Mouse (Mus musculus) T-helper 1 cell (primary cell): ENCODE results near the gene Tia1.

Source experiments
- in situ Hi-C: fragments of 300-600 bp; cut with MboI, MseI; formaldehyde crosslinking; loops from one replicate; pipeline ENCODE4 v1.15.1; 2025; ENCODE audit warnings: high pct_unique_total_duplicates

The Tia1 gene

DNA sequence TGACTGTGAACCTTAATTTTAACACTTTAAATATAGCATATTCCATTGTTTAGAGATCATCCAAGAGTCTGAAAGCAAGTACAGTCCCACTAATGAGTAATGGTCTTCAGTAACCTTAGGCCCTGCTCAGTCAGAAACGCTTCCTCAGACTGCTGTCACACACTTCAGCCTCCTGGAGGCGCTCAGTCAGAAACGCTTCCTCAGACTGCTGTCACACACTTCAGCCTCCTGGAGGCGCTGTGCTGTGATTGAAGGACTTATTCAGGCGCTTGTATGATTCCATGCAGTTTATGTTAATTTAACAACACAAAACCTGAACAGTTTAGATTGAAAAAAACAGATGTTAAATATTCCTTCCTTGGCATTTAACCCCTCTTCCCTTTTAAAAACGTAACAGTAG lies 16.5 kb downstream of the Tia1 start:
- in situ Hi-C loops: no loop called here

DNA sequence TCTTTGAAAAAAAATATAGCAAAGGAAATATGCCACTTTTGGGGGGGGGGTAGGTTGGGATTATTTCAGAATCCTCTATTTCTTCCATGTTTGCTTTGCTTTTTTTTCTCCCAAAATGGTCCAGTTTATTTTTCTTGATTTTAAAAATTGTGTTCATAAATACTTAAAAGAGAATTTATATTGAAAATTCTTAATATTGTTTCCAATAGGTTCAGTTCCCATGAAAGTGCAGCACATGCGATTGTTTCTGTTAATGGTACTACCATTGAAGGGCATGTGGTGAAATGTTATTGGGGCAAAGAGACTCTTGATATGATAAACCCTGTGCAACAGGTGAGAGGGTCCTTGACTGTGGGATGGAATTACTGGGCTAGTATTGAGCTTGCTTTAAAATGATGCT lies 22.3 kb downstream of the Tia1 start, which contains the start of gene Gm44790:
TSS of gene Gm44790 (plus strand) at position 301 of the 400 bp plus-strand sequence.
- in situ Hi-C loops: no loop called here

DNA sequence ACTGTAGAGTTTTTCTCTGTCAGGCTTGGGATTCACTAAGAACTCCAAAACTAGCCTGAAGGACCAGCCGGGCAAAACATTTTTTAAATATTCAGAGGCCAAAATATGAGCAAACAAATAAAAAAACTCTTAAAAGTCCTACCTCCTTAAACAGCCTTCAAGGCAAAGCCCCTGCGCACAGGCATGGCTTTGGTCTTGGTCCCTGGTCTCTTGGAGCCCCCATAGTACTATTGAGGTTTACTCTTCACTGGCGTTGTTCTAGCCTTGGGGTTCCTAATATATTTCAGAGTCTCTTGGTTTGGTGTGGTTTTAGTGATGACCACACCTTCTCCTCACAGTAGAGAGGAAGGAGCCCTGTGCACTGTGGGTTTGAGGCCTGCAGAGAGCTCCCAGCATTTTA lies 27.5 kb downstream of the Tia1 start:
- in situ Hi-C loops: no loop called here

DNA sequence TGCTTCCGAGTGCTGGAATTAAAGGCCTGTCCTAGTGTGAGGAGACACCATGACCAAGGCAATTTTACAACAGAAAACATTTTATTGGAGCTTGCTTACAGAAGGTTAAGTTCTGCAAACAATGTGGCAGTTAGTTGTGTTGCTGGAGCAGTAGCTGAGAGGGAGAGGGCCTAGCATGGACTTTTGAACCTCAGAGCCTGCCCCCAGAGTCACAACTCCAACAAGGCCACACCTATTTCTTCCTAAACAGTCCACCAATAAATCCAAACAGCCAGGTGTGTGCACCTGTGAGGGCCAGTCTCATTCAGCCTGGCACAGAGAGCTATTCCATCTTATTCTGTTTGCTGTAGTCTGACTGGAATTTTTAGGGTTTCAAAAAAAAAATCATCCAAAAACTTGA lies 29.7 kb downstream of the Tia1 start:
- in situ Hi-C loops: no loop called here

DNA sequence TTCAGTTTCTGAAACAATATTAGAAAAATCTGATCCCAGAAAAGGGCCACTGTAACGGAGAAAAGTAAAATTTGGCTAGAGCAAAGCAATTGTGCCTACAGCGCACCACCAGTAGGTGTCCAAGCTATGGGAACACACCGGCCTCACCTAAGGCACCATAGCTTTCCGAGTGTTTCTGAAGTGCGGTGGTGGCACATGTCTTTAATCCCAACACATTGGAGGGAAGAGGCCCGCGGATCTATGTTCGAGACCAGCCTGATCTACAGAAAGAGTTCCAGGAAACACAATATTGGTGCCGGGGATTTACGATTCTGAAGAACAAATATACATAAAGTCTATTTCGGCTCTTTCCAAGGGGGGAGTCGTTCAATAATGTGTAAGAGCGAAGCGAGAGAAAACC lies 33.7 kb downstream of the Tia1 start:
- in situ Hi-C loops: no loop called here

DNA sequence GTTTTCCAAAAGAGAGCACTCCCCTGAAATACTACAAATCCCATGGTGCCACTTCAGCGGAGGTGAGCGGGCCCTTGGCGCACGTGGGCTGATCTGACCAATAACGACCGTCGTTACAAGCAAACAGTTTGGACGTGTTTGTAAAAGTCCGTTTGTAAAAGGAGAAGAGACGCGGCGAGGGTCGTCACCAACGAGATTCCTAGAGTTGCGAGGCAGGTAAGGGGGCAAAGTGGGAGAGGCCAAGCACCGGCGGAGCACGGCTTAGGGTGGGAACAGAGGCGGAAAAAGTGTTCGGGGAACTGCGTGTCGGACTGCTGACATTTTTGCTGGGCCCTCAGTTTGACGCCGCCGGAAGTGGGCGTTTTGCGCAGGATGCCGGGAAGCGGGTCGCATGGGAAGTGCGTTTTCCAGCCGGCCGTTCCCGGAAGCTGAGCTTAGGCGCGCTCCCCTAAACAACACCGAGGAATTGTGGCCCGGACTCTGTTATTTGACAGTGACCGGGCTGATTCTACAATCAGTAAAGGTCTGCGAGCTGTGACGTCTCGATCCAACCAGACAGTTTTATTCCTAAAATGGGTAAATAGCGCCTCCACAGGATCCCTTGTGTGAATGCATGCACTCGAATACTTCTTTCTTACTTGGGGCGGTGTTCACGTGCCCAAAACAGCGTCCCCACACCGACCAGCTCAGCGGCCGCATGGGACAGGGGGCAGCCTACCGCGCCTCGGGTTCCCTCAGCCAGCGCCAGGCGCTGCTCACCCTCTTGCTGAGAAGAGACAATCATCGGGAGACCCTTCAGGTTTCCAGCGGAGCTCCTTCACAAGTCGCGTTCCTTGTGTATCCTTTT lies 34.5 kb downstream of the Tia1 start, which contains the start of gene C87436:
TSS of gene C87436 (plus strand) at position 103 of the 847 bp plus-strand sequence.
- in situ Hi-C loops: no loop called here

DNA sequence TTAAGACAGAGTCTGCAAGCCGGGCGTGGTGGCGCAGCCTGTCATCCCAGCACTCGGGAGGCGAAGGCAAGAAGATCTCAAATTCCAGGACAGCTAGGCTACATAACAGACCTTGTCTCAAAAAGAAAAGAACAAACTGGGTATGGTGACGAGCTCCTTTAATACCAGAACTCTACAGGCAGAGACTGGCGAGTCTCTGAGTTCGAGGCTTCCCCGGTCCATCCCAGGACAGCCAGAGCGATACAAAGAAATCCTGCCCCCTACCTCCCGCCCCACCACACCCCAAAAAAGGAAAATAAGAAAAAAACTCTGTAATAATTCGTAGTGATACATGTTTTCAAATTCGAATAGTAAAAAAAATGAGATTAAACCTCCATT lies 35.1 kb downstream of the Tia1 start:
- in situ Hi-C loops: no loop called here

DNA sequence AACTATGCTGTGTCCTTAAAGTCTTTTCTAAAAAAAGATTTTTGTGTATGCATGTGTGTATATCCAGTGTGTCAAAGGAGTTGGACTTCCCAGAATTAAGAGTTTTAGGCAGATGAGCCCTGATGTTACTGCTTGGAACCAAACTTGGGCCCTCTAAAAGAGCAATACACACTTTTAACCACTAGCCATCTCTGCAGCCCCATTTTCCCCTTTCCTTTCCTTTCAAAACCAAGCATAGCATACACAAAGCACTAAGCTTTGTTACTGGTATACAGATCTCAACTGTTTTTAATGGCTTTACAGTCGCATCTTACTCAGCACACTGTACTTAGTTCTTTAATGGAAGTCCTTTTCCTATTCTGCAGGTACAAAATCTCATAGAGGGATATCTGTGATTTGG lies 35.5 kb downstream of the Tia1 start:
- in situ Hi-C loops: no loop called here

DNA sequence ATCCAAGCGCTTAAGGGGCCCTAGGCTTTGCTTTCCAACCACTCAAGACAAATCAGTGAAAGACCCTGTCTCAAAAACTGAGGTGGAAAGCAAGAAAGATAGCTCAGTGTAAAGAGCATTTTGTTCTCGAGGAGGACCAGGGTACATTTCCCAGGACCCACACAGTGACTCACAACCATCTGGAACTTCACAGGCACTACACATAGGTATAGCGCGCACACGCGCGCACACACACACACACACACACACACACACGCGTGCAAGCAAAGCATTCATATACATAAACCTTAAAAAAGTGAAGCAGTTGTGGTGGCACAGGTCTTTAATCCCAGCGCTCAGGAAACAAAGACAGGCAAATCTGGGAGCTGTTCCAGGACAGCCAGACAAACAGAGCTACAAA lies 37.6 kb downstream of the Tia1 start:
- in situ Hi-C loops: no loop called here

DNA sequence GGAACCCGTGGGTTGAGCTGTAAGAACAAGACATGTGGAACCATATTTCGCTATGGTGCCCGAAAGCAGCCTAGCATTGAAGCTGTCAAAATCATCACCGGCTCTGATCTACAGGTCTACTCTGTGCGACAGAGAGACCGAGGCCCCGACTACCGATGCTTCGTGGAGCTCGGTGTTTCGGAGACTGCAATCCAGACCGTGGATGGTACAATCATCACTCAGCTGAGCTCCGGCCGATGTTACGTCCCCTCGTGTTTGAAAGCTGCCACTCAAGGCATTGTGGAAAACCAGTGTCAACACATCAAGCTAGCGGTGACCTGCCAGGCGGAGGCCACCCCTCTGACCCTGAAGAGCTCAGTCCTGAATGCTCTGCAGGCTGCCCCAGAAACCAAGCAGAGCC lies 41.5 kb downstream of the Tia1 start:
- in situ Hi-C loops: no loop called here

DNA sequence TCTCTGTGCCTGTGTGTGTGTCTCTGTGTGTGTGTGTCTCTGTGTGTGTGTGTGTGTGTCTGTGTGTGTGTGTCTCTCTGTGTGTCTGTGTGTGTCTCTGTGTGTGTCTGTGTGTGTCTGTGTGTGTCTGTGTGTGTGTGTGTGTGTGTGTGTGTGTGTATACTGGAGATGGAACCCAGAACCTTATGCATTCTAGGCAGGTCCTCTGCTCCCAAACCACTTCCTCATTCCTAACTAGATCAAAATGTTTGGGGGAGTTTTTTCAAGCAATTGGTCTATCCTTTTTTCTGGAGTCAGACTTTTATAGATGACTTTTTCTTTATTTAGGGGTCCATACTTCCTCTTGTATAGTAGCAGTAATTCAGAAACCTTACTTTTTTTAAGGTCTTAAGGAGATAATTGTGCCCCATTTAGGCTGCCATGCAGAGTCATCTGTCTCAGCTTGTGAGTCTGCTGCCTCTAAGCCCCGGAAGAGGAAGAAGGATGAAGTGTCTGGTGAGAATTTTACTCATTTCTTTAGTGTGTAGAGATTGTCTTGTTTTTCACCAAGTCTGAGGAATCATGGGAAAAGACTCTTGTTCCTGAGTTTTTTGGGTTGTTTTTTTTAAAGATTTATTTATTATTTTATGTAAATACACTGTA lies 43.0 kb downstream of the Tia1 start:
- in situ Hi-C loops: no loop called here

DNA sequence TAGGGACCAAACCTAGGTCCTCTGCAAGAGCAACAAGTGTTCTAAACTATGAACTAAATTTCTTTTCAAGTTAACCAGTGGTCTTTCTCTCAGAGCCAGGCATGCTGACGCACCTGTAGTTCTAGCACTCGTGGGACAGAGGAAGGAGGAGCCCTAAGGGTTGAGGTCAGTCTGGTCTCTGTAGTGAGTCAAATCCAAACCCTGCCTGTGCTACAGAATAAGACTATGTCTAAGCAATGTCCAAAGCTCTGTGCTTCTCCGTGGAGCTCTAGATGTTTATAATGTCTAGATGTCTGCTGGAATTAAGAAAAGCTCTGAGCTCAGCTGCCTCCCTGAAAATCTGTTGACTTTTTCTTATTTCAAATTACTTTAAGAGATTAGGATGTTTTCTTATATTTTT lies 52.7 kb downstream of the Tia1 start:
- in situ Hi-C loops: no loop called here

DNA sequence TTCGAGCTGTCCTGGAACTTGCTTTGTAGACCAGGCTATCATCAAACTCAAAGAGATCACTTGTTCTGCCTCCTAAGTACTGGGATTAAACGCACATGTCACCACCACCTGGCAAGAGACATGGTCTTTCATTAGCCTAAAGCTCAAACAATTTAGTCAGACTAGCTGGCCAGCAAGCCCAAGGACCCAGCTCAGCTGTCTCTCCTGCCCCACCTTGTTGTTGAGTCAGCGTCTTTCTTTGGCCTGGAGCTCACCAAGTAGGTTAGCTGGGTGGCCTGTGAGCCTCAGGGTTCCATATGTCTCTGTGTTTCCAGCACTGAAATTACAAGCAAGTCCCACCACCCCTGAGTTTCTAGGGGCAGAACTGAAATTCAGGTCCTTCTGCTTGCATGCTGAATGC lies 59.1 kb downstream of the Tia1 start:
- in situ Hi-C loops: no loop called here

DNA sequence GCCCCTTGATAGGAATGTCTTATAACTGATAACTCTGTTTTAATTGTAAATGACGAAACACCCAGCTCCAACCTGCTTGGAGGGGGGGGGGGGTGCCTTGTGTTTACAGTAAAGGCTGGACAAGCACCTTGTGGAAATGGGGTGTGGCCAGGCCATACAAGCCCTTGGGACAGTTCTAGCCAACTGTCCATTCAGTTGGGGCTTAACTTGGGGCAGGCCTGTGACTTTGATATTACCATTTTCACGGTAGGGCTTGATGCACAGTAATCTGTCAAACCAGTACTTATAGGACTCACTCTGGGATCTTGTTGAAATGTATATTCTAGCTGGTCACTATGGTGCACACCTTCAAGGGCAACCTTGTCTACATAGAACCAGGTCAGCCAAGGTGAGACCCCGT lies 67.3 kb downstream of the Tia1 start:
- in situ Hi-C loops: no loop called here

DNA sequence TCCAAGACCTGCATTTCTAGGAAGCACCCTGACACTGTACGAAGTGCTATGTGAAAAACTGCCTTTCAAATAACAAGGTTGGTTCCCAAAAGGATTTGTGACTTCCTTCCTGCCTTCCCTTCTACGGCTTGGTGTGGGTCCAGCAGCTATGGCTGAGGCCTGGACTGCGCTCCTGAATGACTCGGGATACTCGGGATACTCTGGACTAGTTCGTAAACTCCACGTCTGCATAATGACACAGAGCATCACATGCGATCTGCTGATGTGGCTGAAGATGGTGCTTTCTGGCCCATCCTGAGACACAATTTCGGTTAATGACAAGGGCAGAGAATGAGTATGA lies 67.7 kb downstream of the Tia1 start:
- in situ Hi-C loops: no loop called here

DNA sequence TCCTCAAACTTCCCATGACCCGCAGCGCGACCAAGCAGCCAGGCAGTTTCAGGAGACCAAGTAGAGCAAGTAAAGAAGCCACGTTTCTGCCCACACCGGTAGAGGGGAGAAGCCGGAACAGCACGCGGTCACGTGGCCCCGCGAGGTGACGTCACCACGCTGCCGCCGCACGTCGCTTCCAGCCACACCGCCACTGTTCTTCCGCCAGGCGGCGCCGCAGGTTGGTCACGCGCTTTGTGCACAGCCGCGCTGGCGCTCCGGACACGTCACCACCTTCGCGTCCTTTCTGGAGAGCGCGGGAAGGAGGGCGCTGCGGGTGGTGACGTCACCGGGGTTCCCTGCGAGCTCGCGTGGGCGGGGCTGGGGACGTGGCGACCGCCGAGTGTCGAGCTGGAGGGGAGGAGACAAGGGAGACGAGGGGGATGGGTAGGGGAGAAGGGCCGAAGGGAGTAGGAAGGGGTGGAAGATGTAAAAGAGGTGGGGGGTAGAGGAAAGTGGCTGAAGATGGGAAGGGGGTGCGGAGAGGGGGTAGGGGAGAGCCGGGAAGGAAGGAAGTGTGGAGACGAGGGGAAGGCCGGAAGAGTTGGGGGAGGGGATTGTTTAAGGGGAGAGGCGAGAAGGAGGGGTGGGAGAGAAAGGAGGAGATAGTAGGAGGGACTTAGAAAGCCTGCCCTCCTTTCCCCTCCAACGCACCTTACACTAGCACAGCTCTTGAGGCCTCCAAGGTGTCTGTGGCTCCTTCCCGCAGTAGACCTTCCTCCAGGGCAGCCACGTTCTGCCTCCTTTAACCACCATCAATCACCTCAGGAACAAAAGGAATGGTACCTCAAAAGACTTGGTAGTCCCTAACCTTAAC lies 68.3 kb downstream of the Tia1 start:
- in situ Hi-C loops: no loop called here

DNA sequence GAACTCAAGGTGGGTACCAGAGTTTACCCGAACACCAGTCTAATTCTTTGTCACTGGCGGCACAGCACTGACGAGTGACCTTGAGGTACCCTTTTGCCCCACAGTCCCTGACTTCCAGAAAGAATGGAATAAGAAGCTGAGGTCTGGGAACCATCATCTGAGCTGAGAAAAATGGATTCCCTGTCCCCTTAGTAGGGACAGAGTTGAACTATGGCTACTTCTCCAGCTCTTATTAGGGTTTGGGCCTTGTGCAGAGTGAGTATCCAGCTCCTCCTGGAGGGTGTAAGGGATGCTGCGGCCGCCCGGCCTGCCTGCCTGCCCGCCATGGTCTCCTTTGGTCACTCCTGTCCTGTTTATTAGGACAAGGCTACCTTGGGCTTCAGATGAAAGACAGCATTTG lies 69.1 kb downstream of the Tia1 start:
- in situ Hi-C loops: no loop called here

DNA sequence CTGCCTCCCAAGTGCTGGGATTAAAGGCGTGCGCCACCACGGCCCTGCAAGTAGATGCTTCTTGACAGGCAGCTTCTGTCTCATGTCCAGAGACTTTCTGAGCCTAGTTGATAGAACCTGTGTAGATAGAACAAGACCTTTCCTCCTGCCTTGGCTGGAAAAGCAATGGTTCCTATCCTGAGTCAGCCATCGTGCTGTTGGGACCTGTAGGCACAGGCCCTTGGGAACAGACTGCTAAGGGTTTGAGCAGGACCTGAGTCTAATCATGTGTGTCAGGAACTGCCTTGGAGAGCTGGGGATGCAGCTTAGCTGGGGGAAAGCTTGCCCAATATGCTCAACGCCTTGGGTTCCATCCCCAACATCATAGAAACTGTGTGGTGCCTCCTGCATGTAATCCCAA lies 70.1 kb downstream of the Tia1 start:
- in situ Hi-C loops: no loop called here

DNA sequence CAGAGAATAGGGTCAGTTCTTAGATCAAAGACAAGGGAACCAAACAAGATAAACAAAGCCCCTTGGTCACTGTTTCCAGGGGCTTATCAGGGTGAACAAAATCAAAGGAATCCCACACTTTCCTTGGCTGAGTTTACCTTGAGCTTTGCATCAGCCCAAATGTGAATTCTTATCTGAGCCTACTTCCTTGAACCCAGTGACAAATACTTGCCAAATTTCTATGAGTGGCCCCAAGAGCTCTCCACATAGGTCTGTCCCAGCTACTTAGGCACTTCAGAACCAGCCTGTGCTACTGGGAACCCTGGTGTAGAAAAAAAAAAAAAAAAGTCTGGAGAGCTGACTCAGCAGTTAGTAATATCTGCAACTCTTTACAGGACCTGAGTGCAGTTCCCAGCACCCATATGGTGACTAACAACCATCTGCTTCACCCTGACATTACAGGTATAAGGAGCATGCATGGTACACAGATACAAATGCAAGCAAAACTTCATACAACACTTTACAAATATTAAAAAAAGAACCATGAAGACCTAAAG lies 70.7 kb downstream of the Tia1 start:
- in situ Hi-C loops: loop anchor here (5.0 kb wide), 1 partner anchor 38 kb away; no protein-coding TSS in a partner anchor

DNA sequence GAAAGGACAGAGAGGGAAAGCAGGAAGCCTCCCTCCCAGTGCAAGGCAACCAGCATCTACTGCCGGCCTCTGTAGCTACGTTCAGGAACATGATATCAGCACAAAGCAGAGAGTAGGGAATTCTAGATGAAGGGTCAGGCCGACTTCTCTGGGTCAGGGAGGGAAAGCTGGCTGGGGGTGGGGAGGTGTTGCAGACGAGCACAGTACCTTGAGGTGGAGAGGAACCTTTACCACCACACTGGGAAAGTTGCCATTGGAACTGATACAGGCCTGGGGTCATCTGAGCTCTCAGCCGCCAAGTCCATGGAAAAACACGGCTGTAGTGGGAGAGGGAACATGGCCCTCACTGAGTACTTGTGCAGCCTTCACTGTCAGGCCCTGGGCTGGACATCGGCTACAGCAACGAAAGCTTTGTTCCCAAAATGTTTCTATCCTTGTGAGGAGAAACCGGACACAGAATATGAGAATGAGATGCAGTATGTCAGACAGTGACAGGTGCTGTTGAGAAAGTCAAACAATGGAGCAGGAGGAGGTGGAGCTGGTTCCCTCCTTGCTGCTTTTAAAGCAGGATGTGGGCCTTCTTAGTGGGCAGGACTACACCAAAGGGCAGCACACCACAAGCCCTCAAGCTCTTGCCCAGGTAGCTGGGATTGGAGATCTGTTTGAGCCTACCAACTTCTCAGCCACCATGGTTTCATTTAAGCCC lies 71.6 kb downstream of the Tia1 start:
- in situ Hi-C loops: loop anchor here (5.0 kb wide), 1 partner anchor 37 kb away; no protein-coding TSS in a partner anchor

DNA sequence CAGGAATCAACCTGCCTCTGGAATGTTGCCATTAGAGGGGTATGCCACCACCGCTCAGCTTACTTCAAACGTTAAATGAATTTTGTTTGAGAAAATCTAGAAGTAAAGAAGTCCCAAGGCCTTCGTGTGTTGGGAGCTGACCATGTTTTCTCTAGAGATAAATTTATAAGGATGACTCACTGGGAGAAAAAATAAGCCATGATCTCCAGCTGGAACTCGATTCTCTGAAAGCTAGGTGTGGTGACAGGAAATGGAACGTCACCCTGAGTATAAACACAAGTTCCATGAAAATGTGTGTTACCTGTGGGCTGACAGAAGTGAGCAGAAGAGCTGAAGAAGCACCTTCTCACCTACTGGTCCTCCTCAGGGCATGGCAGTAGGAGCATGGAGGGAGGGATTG lies 72.9 kb downstream of the Tia1 start:
- in situ Hi-C loops: loop anchor here (5.0 kb wide), 1 partner anchor 35 kb away; no protein-coding TSS in a partner anchor
